Mouse (Mus musculus): ENCODE data around the gene Tspan9. TPM values are rescaled to one million over a fixed set of nuclear protein-coding genes. Genes with fewer than 3 reads are reported as not detected.

The Tspan9 gene
- total RNA-seq, 2 experiments from 2014 or later = 69.5 to 78.5 TPM

DNA sequence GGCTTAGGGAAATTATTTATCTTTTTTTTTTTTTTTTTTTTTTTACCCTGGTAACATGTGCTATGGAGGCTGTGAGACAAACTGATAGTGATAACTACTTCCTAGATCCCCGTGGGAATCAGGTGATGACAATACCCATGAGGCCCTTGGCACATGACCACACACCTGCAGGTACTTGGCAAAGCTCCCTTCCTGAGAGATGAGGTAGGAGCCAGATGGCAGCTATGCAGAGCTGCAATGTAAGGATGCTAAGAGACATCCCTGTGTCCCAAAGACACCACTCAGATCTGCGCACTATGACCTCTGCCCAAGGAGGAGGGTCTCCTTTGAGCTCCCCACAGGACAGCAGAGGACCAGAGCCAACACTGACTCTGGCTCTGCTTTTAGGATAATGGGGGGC, 144.3 kb downstream of the Tspan9 start:
- intact Hi-C loops (cut with DNase I) = no loop called here

DNA sequence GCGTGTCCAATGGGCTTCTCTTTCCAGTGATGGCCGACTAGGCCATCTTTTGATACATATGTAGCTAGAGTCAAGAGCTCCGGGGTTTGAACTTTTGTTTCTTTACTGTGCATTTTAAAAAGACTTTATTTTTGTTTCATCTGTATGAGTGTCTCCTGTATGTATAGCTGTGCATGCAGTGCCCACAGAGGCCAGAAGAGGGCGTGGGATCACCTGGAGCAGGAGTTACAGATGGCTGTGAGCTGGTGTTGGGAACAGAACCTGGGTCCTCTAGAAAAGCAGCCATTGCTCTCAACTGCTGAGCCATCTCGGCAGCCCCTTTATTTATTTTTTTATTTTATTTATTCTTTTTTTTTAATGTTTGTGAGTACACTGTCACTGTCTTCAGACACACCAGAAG, 146.5 kb downstream of the Tspan9 start:
- DNase-seq = no peak
- intact Hi-C loops (cut with DNase I) = no loop called here

More for the DNA sequence above, 144.3 kb downstream of the Tspan9 start:
- DNase-seq = peak; percentile 46

DNA sequence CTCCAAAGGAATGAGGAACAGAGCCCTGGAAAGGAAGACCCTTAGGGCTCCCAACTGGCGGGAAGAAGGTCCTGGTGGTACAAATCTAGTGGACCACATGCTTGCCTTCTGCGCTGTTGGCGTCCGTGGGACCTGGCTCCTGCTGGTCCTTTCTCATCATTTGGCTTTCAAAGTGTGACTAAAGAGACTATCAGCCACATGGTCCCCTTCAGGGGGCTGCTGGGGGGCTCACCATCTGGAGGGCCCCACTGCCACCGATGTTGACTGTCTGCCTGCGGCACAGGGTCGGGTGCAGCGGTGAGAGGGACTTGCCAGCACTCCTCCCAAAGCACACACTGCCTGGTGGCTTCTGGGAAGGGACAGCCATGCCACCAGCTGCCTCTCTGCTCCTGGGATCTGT, 150.4 kb downstream of the Tspan9 start:
- DNase-seq = peak; percentile 88
- intact Hi-C loops (cut with DNase I) = no loop called here

DNA sequence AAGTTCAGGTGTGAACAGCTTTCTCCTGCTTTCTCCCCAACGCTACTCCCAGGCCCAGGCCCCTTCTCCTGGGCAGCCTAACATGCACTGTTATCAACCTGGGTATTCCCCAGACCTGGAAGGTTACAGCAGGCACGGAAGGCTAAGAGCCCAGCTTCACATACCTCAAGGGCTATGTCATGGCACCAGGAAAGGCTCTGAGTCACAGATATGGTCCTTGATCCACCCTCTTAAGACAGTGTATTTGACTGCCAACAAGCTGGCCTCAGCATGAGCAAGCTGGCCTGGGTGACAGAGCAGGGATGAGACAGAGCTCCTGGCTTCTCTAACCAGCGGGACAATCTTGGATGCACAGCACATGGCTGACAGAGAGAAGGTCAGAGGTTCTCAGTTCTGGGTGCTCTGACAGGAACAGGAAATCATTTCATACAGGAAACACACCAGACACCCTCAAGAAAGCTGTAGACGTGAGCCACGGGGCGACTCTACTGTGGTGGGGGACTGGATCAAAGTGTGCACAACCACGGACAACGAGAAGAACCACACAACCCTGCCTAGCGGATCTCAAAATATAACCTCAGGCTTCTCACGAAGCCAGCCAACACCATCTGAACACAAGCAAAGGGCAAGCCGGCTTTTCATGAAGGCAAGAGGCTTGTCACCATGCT, 151.8 kb downstream of the Tspan9 start:
- DNase-seq = no peak
- intact Hi-C loops (cut with DNase I) = no loop called here

DNA sequence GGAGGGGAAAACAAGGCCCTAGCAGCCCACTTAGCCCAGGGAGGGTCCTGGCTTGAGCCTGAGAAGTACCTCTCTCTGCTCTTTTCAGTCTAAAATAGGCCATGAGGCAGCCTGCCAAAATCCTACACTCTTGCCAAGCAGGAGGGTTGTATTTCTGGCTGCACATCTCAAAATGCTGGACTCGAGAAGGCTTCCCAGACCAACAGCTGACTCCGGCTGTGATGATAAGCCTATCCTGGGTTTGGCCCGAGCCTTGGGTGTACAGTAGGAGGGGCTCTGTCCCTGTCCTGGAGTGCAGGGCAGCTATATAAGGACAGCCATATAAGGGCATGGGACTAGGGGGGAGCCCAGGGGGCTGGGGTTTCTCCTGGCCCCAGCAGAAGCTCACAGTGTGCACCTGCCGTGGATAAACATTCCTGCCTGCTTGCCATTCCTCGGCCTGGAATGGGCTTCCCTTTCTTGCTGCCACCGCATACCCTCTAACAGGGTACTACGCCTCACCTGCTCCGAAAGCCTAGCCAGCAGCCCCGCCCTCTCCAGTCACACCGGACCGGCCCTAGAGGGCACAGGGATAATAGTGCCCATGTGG, 153.7 kb downstream of the Tspan9 start:
- intact Hi-C loops (cut with DNase I) = no loop called here
- peak; percentile 92 for DNase-seq

DNA sequence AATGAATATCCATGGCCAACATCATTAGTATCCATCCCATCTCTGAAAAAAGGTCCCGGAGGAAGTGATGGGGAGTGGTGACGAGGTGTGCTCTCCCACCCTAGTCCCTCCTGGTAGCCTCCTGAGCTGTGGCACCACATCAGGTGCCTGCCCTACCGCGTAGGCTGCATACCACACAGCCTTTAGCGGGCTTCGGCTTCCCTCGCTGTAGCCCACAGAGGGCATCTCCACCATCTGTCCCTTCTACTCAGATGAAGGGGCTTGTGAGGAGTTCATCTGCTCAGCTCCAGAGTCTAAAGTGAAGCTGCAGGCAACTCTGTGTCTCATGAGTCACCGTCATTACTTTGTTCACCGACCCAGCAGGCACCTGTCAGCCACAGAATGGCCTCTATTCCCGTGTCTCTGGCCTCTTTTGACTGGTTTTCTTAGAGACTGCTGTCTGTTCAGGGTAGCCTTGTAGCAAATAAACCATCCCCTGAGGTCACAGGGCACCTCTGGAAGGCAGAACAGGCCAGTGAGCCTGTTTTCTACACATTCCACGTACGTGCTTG, 154.4 kb downstream of the Tspan9 start:
- intact Hi-C loops (cut with DNase I) = no loop called here
- no peak for DNase-seq

DNA sequence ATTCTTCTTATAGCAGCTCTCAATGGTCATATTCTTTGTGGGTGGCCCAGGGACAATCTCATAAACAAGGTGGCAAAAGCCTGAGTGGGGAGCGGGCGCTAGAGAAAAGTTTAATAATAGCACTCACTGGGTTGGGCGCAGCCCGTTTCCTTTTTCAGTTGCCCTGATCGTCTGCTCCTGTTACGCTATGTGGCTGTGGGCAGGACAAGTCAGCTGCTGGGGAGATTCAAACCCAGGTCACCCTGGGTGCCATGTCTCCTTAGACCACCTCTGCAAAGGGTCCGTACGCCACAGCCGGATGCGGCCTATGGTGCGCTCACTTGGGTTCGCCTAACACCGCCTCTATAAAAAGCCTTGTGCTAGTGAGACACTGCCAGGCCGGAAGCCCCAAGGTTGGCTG, 156.0 kb downstream of the Tspan9 start:
- intact Hi-C loops (cut with DNase I) = no loop called here
- no peak for DNase-seq

DNA sequence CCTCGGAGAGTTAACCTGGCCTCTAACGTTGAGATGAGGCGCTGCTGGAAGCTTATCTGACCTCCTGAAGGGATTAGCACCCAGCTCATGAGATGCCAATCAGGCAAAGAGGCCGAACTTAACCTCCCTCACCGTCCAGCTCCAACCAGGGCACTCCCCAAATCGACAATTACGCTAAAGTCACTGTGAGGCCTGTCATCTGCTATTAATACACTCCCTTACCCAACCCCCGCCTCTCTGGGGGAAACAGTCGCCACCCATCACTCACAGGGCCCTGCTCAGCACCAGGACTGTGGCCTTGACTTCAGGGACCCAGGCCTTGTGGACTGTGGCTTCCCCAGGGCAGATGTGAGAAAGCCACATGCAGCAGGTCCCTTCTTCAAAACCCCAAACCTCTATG, 157.0 kb downstream of the Tspan9 start:
- DNase-seq = no peak
- intact Hi-C loops (cut with DNase I) = no loop called here

DNA sequence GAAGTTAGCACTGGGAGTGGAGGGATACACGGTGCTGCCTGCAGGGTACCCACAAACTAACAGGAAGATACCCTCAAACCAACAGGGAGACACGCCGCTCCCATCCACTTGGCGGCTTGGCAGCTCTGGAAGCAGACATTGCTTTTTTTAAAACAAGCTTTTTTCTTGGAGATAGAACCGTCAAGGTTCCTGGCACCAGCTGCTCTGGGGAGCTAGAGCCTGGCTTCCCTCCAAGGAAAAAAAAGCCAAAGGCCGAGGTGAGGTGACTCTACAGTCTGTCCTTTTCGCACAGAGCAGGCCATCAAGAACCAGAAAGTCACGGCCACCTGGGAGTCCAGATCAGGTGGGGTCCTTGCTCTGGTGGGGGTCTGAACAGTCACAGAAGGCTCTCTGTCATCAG, 162.2 kb downstream of the Tspan9 start:
- no peak for DNase-seq
- intact Hi-C loops (cut with DNase I) = no loop called here

DNA sequence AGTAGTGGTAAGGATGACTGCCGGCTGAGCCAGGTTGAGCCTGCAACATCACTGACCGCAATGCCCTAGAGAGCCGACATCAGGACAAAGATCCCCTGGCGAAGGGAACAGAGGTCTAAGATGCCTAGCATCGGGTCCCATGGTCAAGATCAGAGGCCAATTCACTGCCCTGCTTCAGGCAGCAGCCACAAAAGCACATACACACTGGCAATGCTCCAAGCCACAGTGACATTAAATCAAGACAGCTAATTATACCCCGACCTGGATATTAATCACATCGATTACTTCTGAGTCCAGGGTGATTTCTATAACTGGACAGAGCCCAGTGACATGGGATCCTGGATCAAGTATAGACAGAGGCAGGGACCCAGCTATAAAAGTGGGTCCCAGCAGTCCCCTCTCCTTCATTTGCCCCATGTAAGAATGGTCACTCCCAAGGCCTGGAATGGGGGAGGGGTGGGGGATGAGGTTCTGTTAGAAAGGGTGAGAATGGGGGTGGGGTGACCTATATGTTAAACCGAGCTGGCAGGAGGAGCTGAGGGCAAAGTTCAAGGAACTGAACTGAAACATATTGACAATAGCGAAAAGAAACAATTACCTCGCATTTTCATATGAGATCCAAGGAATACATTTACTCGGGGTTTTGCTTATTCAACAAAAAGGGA, 162.9 kb downstream of the Tspan9 start:
- no peak for DNase-seq
- intact Hi-C loops (cut with DNase I) = no loop called here

DNA sequence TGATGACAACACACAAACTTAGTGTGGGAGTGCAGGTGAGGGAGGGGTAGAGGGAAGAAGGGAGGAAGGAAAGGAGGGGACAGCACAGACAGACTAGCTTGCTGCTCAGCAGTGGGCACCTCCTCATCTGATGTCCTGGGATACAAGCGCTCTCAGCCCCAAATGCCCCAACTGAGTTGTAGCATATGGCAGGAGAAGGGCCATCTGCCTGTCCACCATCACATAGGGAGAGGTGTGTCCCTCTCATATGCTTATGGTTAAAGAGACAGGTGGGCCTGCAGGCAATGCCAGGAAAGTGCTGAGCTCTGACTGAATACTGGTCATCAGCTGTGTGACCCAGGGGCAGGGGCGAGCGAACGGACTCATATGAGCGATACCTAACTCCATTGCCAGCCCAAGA, 163.6 kb downstream of the Tspan9 start:
- intact Hi-C loops (cut with DNase I) = loop anchor here (10.0 kb wide), 1 partner anchor 245 kb away; no protein-coding TSS in a partner anchor

DNA sequence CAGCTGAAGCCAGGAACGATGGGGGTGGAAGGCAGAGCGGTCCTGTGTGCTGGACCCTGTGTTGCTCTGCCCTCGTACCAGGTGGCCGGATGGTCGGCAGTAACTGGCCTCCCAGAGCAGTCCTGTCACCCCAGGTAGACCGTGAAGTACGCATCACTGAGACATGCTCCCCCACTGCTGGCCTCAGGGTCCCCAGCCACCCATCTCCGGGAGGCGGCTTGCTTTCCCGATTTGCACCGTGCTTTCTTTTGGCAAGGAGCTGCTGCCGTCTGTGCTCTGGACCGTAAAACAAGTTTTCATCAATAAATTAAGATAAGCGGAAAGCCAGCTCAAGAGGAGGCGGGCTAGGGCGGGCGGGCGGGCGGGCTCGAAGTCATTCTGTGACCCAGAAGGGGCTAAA, 164.5 kb downstream of the Tspan9 start:
- DNase-seq = no peak
- intact Hi-C loops (cut with DNase I) = loop anchor here (10.0 kb wide), 1 partner anchor 246 kb away; no protein-coding TSS in a partner anchor

More for the DNA sequence above, 163.6 kb downstream of the Tspan9 start:
- peak; percentile 41 for DNase-seq

DNA sequence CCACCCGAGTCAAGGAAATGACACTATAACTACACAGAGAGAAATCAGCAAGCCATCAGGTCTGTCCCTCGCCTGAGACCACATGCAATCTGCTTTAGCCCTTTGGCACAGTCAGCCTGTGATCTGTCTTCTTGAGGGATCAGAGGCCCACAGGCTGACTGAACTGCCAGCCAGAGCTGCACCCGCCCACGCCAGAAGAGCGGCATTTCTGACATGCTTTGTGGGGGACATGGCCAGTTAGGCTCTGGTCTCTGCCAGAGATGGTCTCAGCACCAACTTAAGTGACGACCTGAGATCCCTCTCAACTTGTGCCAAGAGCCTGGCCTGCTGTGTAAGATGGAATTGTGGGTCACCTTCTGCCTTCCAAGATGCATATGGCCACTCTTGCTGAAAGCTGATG, 166.7 kb downstream of the Tspan9 start:
- no peak for DNase-seq
- intact Hi-C loops (cut with DNase I) = loop anchor here (10.0 kb wide), 1 partner anchor 248 kb away; no protein-coding TSS in a partner anchor

DNA sequence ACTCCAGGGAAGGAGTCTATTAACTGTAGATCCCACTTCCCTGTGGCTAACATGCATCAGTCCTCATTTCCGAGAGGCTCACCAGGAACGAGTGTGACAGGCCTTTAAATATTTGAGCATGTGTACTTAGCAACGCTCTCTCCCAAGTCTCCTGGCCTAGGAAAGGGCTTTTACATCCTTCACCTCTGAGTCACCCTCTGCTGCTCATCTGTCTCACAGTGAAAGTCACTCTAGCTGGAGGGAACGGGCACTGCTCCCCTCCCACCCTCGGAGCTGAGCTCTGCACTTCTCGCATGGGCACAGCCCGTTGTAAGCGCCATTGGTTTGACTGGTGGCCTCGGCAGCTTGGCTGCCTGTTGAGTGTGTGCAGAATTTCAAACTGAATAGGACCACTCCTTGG, 169.4 kb downstream of the Tspan9 start:
- intact Hi-C loops (cut with DNase I) = loop anchor here (10.0 kb wide), 1 partner anchor 251 kb away; no protein-coding TSS in a partner anchor
- no peak for DNase-seq

DNA sequence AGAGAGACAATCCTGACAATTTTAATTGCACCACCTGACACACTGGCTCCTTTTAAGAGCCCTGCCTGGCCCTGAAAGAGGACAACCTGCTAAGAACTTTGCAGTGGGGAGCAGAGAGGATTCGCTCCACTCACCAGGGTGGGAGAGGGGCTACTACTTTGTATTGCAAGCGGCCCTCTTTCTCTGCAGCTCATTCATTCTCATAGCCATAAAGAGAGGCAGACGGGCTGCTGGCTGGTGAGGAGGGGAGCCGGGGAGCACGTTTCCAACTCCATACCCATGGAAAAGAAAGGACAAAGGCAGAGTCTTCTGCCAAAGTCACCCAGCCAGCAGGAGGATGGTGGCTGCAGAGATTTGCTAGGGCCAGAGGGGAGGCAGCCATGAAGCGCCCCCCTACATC, 169.8 kb downstream of the Tspan9 start:
- no peak for DNase-seq
- intact Hi-C loops (cut with DNase I) = loop anchor here (10.0 kb wide), 1 partner anchor 251 kb away; no protein-coding TSS in a partner anchor

DNA sequence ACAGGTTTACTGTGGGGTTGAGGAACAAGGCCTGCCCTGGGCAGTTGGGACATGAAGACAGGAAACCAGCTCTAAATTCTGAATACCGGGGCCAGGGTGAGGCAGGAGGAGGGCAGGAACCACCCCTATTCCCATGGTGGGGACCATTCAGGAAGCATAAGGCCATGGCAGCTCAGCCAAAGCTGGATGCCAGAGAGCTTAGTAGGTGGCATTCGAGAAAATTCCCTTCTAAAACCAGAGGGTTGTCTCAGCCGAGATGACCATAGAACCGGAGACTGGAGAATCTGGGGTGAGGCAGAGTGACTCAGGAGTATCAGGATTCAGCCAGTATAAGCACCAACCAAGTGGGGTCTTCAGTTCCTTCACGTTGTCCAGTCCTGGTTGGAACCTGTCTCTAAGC, 171.5 kb downstream of the Tspan9 start:
- DNase-seq = no peak
- intact Hi-C loops (cut with DNase I) = loop anchor here (10.0 kb wide), 1 partner anchor 253 kb away; no protein-coding TSS in a partner anchor

DNA sequence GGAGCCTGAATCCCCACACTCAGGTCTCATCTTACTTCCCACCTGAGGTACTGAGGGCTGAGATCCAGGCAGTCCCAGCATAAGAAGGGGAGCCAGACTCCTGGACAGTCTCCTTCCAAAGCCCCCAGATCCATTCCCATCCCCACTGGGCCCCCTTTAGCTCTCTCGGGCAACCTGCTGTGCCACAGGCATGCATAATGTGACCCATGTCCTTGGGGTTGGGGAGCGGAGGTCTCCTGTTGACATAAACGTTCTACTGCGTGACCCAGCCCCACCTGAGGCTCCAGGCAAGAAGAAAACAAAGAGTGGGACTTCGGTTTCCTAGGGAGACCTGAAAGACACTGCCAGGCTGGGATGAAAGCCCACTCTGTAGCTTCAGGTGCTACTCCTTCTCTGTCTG, 172.5 kb downstream of the Tspan9 start:
- DNase-seq = no peak
- intact Hi-C loops (cut with DNase I) = loop anchor here (10.0 kb wide), 1 partner anchor 254 kb away; no protein-coding TSS in a partner anchor

DNA sequence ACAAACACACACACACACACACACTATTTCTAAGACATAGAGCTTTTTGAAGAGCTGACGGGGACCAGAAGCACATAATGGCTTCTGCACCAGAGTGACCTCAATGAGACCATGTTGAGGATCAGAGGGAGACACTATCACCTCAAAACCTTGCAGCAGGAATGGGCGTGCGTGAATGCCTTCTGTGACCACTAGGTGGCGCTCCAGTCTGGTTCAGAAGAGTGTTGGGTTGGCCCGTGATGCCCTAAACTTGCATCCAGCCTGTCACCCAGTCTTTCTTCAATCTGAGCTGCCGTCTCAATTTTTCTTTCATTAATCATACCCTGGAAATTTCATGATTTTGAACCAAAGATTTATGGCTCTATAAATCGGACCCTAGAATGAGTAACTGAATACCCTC, 173.3 kb downstream of the Tspan9 start:
- intact Hi-C loops (cut with DNase I) = loop anchor here (10.0 kb wide), 1 partner anchor 255 kb away; no protein-coding TSS in a partner anchor
- DNase-seq = peak; percentile 86

DNA sequence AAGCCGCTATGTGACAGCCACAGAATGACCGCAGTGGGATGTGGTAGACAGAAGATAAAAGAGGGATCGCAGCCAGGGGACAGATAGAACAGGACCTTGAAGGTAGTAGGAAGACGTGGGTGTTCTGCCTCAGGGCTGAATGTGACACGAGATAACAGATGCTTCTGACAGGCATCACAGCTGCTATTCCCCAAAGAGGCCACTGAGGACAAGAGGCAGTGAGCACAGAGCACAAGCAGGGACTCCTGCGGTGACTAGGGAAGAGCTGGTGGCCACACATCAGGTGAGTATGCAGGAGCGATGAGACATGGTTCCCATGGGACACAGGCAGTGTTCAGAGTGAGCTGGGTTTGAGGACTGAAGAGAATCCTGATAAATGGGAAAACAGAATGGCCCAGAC, 173.7 kb downstream of the Tspan9 start:
- intact Hi-C loops (cut with DNase I) = loop anchor here (5.0 to 10.0 kb wide), 4 partner anchors 58 to 255 kb away; partner anchors contain the start of gene Tspan9
- DNase-seq = no peak

DNA sequence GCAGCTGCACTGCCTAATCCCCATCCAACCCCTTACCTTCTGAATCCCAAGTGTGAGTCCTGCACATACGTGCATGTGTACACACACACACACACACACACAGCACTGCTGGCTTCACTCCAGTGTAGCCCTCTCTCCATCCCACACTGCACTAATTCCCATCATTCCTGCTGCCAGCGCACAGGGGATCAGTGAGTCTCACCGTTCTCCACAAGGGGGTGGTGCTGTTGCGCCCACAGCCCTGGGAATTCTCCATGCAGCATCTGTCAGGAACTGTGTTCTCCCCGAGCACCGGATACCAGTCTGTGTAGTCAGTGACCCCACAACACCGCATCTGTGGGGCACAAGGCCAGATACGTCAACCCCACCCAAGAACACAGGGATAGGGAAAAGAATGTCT, 177.9 kb downstream of the Tspan9 start:
- DNase-seq = peak; percentile 55
- intact Hi-C loops (cut with DNase I) = loop anchor here (5.0 kb wide), 3 partner anchors 62 to 177 kb away; partner anchors contain the start of gene Tspan9

DNA sequence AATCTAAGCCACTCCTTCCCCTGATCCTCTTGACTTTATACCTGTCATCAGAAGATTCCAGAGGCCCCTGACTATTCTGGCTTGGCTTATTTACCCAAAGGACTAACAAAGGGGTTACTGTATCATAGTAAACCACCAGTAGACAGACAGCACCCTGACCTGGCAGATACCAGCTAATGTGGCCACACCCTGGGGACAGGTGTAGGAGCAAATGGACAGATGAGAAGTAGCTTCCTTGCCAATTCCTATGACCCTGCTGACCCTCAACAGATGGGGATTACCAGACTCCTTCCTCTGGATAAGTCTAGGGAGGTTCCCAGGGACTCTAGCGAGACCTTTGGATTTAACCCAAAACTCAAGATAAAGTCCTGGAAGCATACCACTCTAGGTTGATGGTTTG, 183.2 kb downstream of the Tspan9 start:
- DNase-seq = no peak
- intact Hi-C loops (cut with DNase I) = no loop called here
